8 mouse cellular contexts compared by ENCODE assay signal in the genomic region with DNA sequence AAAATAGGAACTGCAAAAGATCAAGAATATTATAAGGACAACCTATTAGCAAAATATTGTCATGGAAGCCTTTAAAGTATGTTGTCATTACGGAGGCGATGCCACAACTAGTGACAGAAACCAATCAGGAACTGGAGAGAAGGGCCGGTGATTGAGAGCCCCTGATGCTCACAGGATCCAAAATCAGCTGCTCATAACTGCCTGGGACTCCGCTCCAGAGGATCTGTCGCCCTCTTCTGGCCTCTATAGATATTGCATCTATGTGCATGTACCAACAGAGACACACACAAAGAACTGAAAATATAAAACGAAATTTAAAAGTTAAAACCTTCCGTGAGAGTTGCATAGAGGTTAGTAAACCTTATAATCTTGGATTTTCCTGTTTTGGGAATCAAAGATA. TPM values are rescaled to one million over a fixed set of nuclear protein-coding genes. Genes with fewer than 3 reads are reported as not detected.
DNase-seq lines count a peak whose midpoint lies in the region; ATAC-seq lines count a peak whose summit lies in the region.

No protein-coding gene starts in this region.

- intact Hi-C loops in left cerebral cortex, postnatal 10 days (cut with DNase I), result loop anchor here (1.0 to 10.0 kb wide), 4 partner anchors 195 to 1125 kb away; no protein-coding TSS in a partner anchor

- peak; percentile 61 for ATAC-seq in granulocyte monocyte progenitor cell, adult 5-6 weeks (replicated peaks; ENCODE audit: poor library complexity, severe bottlenecking)
- ATAC-seq in frontal cortex, adult (ENCODE audit: low TSS enrichment), result no peak

- DNase-seq in adrenal gland, postnatal 14 days, result peak; percentile 18
- no peak for DNase-seq in adrenal gland, adult 8-10 months
- peak; percentile 14 to 37 for DNase-seq in left cerebral cortex, postnatal 10 days (ENCODE audit: extremely low spot score in 1 of 2, low spot score in 2 of 2)
- no peak for DNase-seq in left cerebral cortex, adult 11 months (ENCODE audit: low spot score)
- peak; percentile 74 for DNase-seq in R1 (ENCODE audit: low read depth, low spot score)
- DNase-seq in ovary, postnatal 14 days (ENCODE audit: low spot score), result no peak

RNA-seq across cellular contexts. Expression of a gene that starts 38.1 kb away (rescaled TPM):
- total RNA-seq in adrenal gland, postnatal 14 days (2021), result 1.3 and 2.4 TPM in 2 replicates
- total RNA-seq in adrenal gland, adult 8-10 months (2022), result under 1 TPM; 0.11 to 0.15 (median 0.14) TPM
- 1 to 10 TPM; 1.0 to 1.4 TPM for total RNA-seq in left cerebral cortex, postnatal 10 days (2021)
- not detected in 2 replicates for total RNA-seq in granulocyte monocyte progenitor cell, adult 5-6 weeks (2014; fragmentation: Nextera tagmentation)
- not detected in 2 replicates for total RNA-seq in granulocyte monocyte progenitor cell, adult 5-6 weeks (2017)

Comparison
In these comparisons a context has a peak if more than half of its experiments do, and no peak if none do; other contexts are left out.
1. DNase-seq: peak in adrenal gland, postnatal 14 days (single experiment), left cerebral cortex, postnatal 10 days (2 of 2) and R1 (single experiment); none in adrenal gland, adult 8-10 months (single experiment), left cerebral cortex, adult 11 months (single experiment) and ovary, postnatal 14 days (single experiment).